Mouse (Mus musculus): ENCODE measurements around the gene Xk. TPM values are rescaled to one million over a fixed set of nuclear protein-coding genes. Genes with fewer than 3 reads are reported as not detected.
A peak's percentile ranks its signal among the peaks of the same experiment; 100 is the strongest.
"Not testable (repeated sequence)": the region's sequence is repeated elsewhere in the genome, so short reads cannot be mapped to it uniquely, and the experiment has no call there.

Xk gene
- polyA plus RNA-seq, 1 experiment from 2014 or later, result 27.7 TPM

DNA sequence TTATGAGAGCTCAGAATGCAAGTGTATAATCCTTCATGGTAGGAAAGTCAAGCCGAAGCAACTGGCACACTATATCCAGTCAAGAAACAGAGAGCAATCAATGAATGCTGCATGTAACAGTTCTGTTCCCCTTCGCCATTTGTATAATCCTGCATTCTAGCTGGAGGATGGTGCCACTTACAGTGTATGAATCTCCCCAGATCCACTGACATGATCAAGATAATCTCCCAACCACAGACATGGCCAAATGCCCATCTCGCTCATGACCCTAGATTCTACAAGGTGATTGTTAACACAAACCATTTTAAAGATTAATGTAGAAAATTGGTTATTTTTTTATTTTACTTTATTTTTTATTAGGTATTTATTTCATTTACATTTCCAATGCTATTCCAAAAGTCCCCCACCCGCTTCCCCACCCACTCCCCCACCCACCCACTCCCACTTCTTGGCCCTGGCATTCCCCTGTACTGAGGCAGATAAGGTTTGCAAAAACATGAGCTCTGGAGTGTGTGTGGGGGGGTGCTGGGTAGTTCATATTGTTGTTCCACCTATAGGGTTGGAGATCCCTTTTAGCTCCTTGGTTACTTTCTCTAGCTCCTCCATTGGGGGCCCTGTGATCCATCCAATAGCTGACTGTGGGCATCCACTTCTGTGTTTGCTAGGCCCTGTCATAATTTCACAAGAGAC, 20.7 kb downstream of the Xk start:
- not testable (repeated sequence) for H3K4me2 ChIP-seq; H3K9me3 ChIP-seq (ENCODE audit: control insufficient read depth, low read length); H3K4me3 ChIP-seq (ENCODE audit: low read depth, low read length); H3K36me3 ChIP-seq (ENCODE audit: control insufficient read depth, insufficient read depth, low read length); DNase-seq (ENCODE audit: low spot score); H3K9ac ChIP-seq (ENCODE audit: low read depth, low read length); H3K4me1 ChIP-seq (replicated peaks; ENCODE audit: control insufficient read depth, insufficient read depth, low read length); H3K27me3 ChIP-seq (replicated peaks; ENCODE audit: control insufficient read depth, insufficient read depth, low read length); H3K27ac ChIP-seq (ENCODE audit: low read depth, low read length)
- 78% methylated on average over 3 of the region's 4 CpGs for WGBS
- ATAC-seq (replicated peaks; ENCODE audit: low FRiP score), result peak; percentile 73; the same call in 1 of the 2 replicates

- Histone ChIP-seq H3K4me2 (peak overlapping the region; percentile 43), H3K9me3 (ENCODE audit: control insufficient read depth, low read length) (no peaks in the 10 kb centered on the region), H3K36me3 (ENCODE audit: control insufficient read depth, insufficient read depth, low read length) (no peaks in the 10 kb centered on the region), H3K4me1 (replicated peaks; ENCODE audit: control insufficient read depth, insufficient read depth, low read length) (no peaks in the 10 kb centered on the region; the same call in none of the 2 replicates), H3K9ac (ENCODE audit: low read depth, low read length) (no peak overlapping the region), H3K4me3 (ENCODE audit: low read depth, low read length) (no peak overlapping the region), H3K27ac (ENCODE audit: low read depth, low read length) (peak overlapping the region; percentile 74), H3K27me3 (replicated peaks; ENCODE audit: control insufficient read depth, insufficient read depth, low read length) (no peaks in the 10 kb centered on the region)
- WGBS, result 46% methylated on average over 5 of the region's 5 CpGs
- ATAC-seq (replicated peaks; ENCODE audit: low FRiP score), result peak; percentile 99
- no peak for DNase-seq (ENCODE audit: low spot score)
Observed at GRCm38 (mm10) chrX:9298413-9298864, 25.9 kb downstream of the Xk start.

GRCm38 (mm10) chrX:9302791-9303190, 30.2 kb downstream of the Xk start:
- Histone ChIP-seq H3K4me3 (ENCODE audit: low read depth, low read length) (no peak overlapping the region), H3K9ac (ENCODE audit: low read depth, low read length) (no peak overlapping the region), H3K27ac (ENCODE audit: low read depth, low read length) (no peak overlapping the region; the same call in 1 of the 2 replicates), H3K36me3 (ENCODE audit: control insufficient read depth, insufficient read depth, low read length) (no peaks in the 10 kb centered on the region), H3K4me1 (replicated peaks; ENCODE audit: control insufficient read depth, insufficient read depth, low read length) (no peaks in the 10 kb centered on the region; the same call in none of the 2 replicates), H3K4me2 (no peak overlapping the region), H3K9me3 (ENCODE audit: control insufficient read depth, low read length) (no peaks in the 10 kb centered on the region), H3K27me3 (replicated peaks; ENCODE audit: control insufficient read depth, insufficient read depth, low read length) (no peaks in the 10 kb centered on the region)
- DNase-seq (ENCODE audit: low spot score), result no peak
- ATAC-seq (replicated peaks; ENCODE audit: low FRiP score), result no peak
- 57% methylated on average over 5 of the region's 5 CpGs for WGBS

- ATAC-seq (replicated peaks; ENCODE audit: low FRiP score) (peak; percentile 60), DNase-seq (ENCODE audit: low spot score) (no peak)
- Histone ChIP-seq H3K9ac (ENCODE audit: low read depth, low read length) (no peak overlapping the region), H3K4me3 (ENCODE audit: low read depth, low read length) (no peak overlapping the region), H3K9me3 (ENCODE audit: control insufficient read depth, low read length) (no peaks in the 10 kb centered on the region), H3K27ac (ENCODE audit: low read depth, low read length) (no peak overlapping the region), H3K4me2 (no peak overlapping the region), H3K27me3 (replicated peaks; ENCODE audit: control insufficient read depth, insufficient read depth, low read length) (no peaks in the 10 kb centered on the region), H3K36me3 (ENCODE audit: control insufficient read depth, insufficient read depth, low read length) (no peaks in the 10 kb centered on the region), H3K4me1 (replicated peaks; ENCODE audit: control insufficient read depth, insufficient read depth, low read length) (no peaks in the 10 kb centered on the region; the same call in none of the 2 replicates)
- WGBS, result 35% methylated on average over 1 of the region's 1 CpGs
Observed at GRCm38 (mm10) chrX:9303455-9303854, 30.9 kb downstream of the Xk start.

DNA sequence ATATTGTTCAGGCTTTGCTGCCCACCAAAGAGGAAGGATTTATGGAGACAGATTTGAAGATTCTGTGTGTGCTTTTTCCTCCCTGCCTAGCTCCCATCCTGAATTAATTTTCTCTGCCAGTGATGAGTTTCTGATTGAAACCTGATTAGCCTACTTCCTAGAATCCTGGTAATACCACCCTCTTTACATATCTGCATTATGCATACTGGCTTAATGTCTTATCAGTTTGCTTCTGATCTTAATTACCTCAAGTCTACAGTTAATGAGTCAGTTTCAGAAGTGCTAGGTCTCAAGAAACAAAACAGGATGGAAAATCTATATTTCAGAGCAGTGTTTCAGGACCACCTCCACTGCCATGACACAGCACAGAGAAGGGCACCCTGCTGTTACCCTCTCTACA, 43.9 kb downstream of the Xk start:
- DNase-seq (ENCODE audit: low spot score); H3K36me3 ChIP-seq (ENCODE audit: control insufficient read depth, insufficient read depth, low read length); H3K27me3 ChIP-seq (replicated peaks; ENCODE audit: control insufficient read depth, insufficient read depth, low read length); H3K4me3 ChIP-seq (ENCODE audit: low read depth, low read length); H3K9me3 ChIP-seq (ENCODE audit: control insufficient read depth, low read length); H3K4me2 ChIP-seq; H3K4me1 ChIP-seq (replicated peaks; ENCODE audit: control insufficient read depth, insufficient read depth, low read length); H3K9ac ChIP-seq (ENCODE audit: low read depth, low read length); H3K27ac ChIP-seq (ENCODE audit: low read depth, low read length): not testable (repeated sequence)
- 0 out of 2 replicates have a peak, but pooled peaks have one; percentile 51 for ATAC-seq (replicated peaks; ENCODE audit: low FRiP score)

DNA sequence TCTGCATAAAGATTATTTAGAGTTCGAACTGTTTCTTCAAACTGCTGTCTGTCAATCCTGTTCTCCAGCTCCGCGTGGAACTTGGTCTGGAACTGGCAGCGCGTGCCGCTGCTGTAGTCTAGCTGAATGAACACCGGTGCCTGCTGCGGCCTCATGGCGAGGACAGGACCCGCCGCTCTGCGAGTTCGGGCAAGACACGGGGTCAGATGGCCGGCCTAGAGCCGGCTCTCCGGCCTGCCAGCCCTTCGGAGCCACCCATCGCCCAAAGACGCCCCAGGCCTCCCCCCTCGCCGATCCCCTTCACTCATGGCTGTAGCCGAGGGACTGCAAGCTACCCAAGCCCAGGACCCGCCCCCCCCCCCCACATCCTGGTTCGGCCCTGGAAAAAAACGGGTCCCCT, 55.4 kb downstream of the Xk start:
- not testable (repeated sequence) for H3K4me2 ChIP-seq
- WGBS, result 91% methylated on average over 21 of the region's 26 CpGs

GRCm38 (mm10) chrX:9332366-9332962, 59.9 kb downstream of the Xk start:
- H3K36me3 ChIP-seq (ENCODE audit: control insufficient read depth, insufficient read depth, low read length); H3K4me3 ChIP-seq (ENCODE audit: low read depth, low read length); DNase-seq (ENCODE audit: low spot score); H3K27ac ChIP-seq (ENCODE audit: low read depth, low read length); ATAC-seq (replicated peaks; ENCODE audit: low FRiP score); H3K4me2 ChIP-seq; H3K27me3 ChIP-seq (replicated peaks; ENCODE audit: control insufficient read depth, insufficient read depth, low read length); H3K9me3 ChIP-seq (ENCODE audit: control insufficient read depth, low read length); H3K9ac ChIP-seq (ENCODE audit: low read depth, low read length); H3K4me1 ChIP-seq (replicated peaks; ENCODE audit: control insufficient read depth, insufficient read depth, low read length): not testable (repeated sequence)
- WGBS, result 83% methylated on average over 12 of the region's 12 CpGs

More for the DNA sequence above, 55.4 kb downstream of the Xk start:
- not testable (repeated sequence) for H3K9me3 ChIP-seq (ENCODE audit: control insufficient read depth, low read length); ATAC-seq (replicated peaks; ENCODE audit: low FRiP score); DNase-seq (ENCODE audit: low spot score); H3K27me3 ChIP-seq (replicated peaks; ENCODE audit: control insufficient read depth, insufficient read depth, low read length); H3K27ac ChIP-seq (ENCODE audit: low read depth, low read length); H3K4me1 ChIP-seq (replicated peaks; ENCODE audit: control insufficient read depth, insufficient read depth, low read length); H3K9ac ChIP-seq (ENCODE audit: low read depth, low read length); H3K4me3 ChIP-seq (ENCODE audit: low read depth, low read length); H3K36me3 ChIP-seq (ENCODE audit: control insufficient read depth, insufficient read depth, low read length)

DNA sequence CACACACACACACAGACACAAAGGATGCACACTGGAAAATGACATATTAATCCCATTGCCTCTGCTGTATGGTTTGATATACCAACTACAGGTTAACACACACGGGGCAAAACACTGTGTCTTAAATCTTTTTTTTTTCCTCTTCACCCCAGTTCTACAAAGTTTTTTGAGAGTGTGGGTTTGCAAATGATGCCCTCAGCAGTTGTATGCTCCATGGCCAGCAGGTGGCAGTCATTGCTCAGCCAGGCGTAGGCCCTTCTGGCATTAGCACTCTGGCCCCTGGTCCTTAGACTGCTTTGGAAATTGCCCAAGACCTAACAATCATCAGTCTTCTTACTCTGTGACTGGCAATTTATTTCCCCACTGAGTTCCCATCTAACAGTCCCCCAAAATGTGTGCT, 60.5 kb downstream of the Xk start:
- not testable (repeated sequence) for ATAC-seq (replicated peaks; ENCODE audit: low FRiP score); DNase-seq (ENCODE audit: low spot score)

GRCm38 (mm10) chrX:9334996-9335395, 62.4 kb downstream of the Xk start:
- not testable (repeated sequence) for ATAC-seq (replicated peaks; ENCODE audit: low FRiP score); H3K4me3 ChIP-seq (ENCODE audit: low read depth, low read length); DNase-seq (ENCODE audit: low spot score); H3K27ac ChIP-seq (ENCODE audit: low read depth, low read length); H3K36me3 ChIP-seq (ENCODE audit: control insufficient read depth, insufficient read depth, low read length); H3K9ac ChIP-seq (ENCODE audit: low read depth, low read length); H3K27me3 ChIP-seq (replicated peaks; ENCODE audit: control insufficient read depth, insufficient read depth, low read length); H3K4me1 ChIP-seq (replicated peaks; ENCODE audit: control insufficient read depth, insufficient read depth, low read length); H3K4me2 ChIP-seq; H3K9me3 ChIP-seq (ENCODE audit: control insufficient read depth, low read length)
- WGBS, result 72% methylated on average over 1 of the region's 1 CpGs

More for the DNA sequence above, 60.5 kb downstream of the Xk start:
- H3K9ac ChIP-seq (ENCODE audit: low read depth, low read length); H3K27ac ChIP-seq (ENCODE audit: low read depth, low read length); H3K36me3 ChIP-seq (ENCODE audit: control insufficient read depth, insufficient read depth, low read length); H3K9me3 ChIP-seq (ENCODE audit: control insufficient read depth, low read length); H3K4me3 ChIP-seq (ENCODE audit: low read depth, low read length); H3K4me2 ChIP-seq; H3K27me3 ChIP-seq (replicated peaks; ENCODE audit: control insufficient read depth, insufficient read depth, low read length); H3K4me1 ChIP-seq (replicated peaks; ENCODE audit: control insufficient read depth, insufficient read depth, low read length): not testable (repeated sequence)
- 53% methylated on average over 2 of the region's 2 CpGs for WGBS

All from liver, embryonic 11.5 days (tissue).